Mouse (Mus musculus): ENCODE data around the gene Cacng2. TPM values are rescaled to one million over a fixed set of nuclear protein-coding genes. Genes with fewer than 3 reads are reported as not detected.
"Not testable (repeated sequence)": the region's sequence is repeated elsewhere in the genome, so short reads cannot be mapped to it uniquely, and the experiment has no call there.

Cacng2 gene
- polyA plus RNA-seq, 1 experiment from 2014 or later: not detected

DNA sequence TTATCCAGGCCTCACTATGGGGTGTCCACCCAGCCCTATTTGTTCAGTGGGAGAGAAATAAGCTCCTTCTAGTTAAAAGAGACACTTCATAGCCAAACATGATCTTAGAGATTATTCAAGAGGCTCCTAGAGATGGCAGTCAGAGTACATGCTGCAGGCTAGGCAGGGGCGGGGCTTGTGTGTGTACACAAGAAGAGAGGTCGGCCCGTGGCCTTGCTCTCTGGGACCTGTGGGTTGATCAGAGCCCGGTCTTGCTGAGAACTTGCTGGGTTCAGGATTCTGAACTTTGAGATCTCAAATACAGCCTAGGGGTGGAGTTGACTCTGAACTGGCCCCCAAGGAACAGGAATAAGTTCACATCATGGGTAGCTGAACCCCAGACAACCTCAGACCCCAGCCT lies 95.6 kb downstream of the Cacng2 start:
- 80% methylated on average over 4 of the region's 4 CpGs for WGBS
- no peak overlapping the region for H3K4me3 ChIP-seq (replicated peaks)
- no peak overlapping the region for H3K9ac ChIP-seq (replicated peaks)
- no peaks in the 10 kb centered on the region for H3K27me3 ChIP-seq
- no peaks in the 10 kb centered on the region for H3K9me3 ChIP-seq
- no peaks in the 10 kb centered on the region for H3K36me3 ChIP-seq
- H3K4me2 ChIP-seq: no peak overlapping the region
- no peak overlapping the region for H3K27ac ChIP-seq
- no peak for ATAC-seq (ENCODE audit: insufficient number of reproducible peaks, insufficient read depth, low FRiP score, low TSS enrichment, low read depth)
- H3K4me1 ChIP-seq (replicated peaks): no peaks in the 10 kb centered on the region; the same call in 1 of the 2 replicates

DNA sequence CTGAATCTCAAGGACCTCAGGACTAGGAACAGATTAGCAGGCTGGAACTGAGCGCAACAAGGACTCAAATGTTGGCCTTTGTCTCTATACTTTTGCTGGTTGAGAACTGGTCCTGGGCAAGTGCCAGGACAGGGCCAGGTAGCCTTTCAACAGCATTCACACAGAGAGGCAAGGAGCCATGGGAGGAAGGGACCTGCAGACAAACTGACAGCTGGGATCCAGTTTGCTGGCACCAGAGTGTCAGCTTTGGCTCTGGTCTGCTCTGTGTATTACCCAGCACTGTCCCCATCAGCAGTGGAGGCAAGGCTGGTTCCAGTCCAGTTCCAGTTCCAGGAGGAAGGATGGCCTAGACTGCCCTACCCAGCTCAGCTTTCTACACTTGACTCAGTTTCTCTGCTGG lies 105.8 kb downstream of the Cacng2 start:
- no peaks in the 10 kb centered on the region for H3K9me3 ChIP-seq
- H3K27ac ChIP-seq: no peak overlapping the region
- H3K4me1 ChIP-seq (replicated peaks): no peaks in the 10 kb centered on the region
- no peak for ATAC-seq (ENCODE audit: insufficient number of reproducible peaks, insufficient read depth, low FRiP score, low TSS enrichment, low read depth)
- no peaks in the 10 kb centered on the region for H3K36me3 ChIP-seq
- H3K4me3 ChIP-seq (replicated peaks): no peak overlapping the region
- WGBS: 92% methylated on average over 1 of the region's 1 CpGs
- peaks cover 6% of the 10 kb centered on the region; the same call in 1 of the 2 replicates for H3K27me3 ChIP-seq
- no peak overlapping the region for H3K4me2 ChIP-seq
- H3K9ac ChIP-seq (replicated peaks): no peak overlapping the region

DNA sequence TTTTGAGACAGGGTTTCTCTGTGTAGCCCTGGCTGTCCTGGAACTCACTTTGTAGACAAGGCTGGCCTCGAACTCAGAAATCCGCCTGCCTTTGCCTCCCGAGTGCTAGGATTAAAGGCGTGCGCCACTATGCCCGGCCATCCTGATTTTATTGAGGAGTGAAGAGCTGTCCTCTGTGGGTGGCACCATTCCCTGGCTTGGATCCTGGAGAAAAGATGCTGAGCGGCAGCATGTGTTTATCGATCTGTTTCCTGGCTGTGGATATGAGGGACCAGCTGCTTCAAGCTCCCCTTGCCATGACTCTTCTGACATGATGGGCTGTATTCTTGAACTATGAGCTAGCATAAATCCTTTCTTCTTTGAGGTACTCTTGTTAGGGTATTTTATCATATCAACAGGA lies 111.6 kb downstream of the Cacng2 start:
- ATAC-seq (ENCODE audit: insufficient number of reproducible peaks, insufficient read depth, low FRiP score, low TSS enrichment, low read depth); H3K4me1 ChIP-seq (replicated peaks); H3K27ac ChIP-seq; H3K27me3 ChIP-seq; H3K4me2 ChIP-seq; H3K4me3 ChIP-seq (replicated peaks); H3K9me3 ChIP-seq; H3K36me3 ChIP-seq; H3K9ac ChIP-seq (replicated peaks): not testable (repeated sequence)
- 92% methylated on average over 8 of the region's 8 CpGs for WGBS

DNA sequence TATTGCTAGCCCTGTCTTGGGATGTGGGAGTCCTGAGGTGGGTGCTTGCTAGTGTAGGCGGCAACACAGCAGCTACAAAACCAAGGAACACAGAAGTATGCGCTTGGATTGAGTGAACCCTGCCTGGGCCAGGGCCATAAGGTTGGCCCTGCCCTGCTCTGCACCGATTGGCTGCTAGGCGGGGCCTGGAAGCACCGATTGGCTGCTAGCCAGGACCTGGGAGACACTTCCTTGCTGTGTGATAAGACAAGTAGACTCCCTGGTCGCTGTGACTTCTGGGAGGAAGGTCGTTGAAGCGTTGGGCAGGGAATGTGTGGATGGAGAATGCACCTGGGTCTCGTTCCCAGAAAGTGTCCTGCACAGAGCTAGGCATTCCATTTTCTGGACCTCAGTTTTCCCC lies 115.9 kb downstream of the Cacng2 start:
- Histone ChIP-seq H3K4me1 (replicated peaks) (no peaks in the 10 kb centered on the region), H3K27ac (no peak overlapping the region), H3K9me3 (no peaks in the 10 kb centered on the region), H3K9ac (replicated peaks) (no peak overlapping the region), H3K4me2 (no peak overlapping the region), H3K4me3 (replicated peaks) (no peak overlapping the region), H3K36me3 (no peaks in the 10 kb centered on the region), H3K27me3 (no peaks in the 10 kb centered on the region; the same call in 1 of the 2 replicates)
- ATAC-seq (ENCODE audit: insufficient number of reproducible peaks, insufficient read depth, low FRiP score, low TSS enrichment, low read depth): no peak
- 42% methylated on average over 9 of the region's 9 CpGs for WGBS

DNA sequence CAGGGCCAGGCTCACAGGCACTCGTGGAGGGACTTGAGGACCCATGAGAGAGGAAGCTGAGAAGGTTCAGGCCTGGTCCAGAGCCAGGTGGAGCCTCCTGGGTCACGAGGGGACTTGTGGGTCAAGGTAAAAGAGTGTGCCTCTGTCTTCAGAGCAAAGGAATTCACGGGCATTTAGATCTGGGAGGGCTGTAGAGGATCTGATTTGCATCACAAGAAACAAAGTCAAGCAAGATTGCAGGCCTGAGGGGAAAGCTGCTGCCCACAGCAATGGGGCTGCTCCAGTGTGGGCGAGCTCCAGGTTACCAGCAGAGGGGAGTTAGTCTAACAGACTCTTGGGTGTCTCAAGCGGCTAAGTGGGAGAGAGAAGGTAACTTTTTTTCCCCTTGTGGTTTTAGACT lies 118.4 kb downstream of the Cacng2 start:
- no peak overlapping the region for H3K27ac ChIP-seq
- H3K4me2 ChIP-seq: no peak overlapping the region
- no peak overlapping the region for H3K9ac ChIP-seq (replicated peaks)
- 33% methylated on average over 5 of the region's 5 CpGs for WGBS
- ATAC-seq (ENCODE audit: insufficient number of reproducible peaks, insufficient read depth, low FRiP score, low TSS enrichment, low read depth): no peak
- no peaks in the 10 kb centered on the region for H3K4me1 ChIP-seq (replicated peaks)
- no peaks in the 10 kb centered on the region for H3K9me3 ChIP-seq
- H3K4me3 ChIP-seq (replicated peaks): no peak overlapping the region
- H3K27me3 ChIP-seq: no peaks in the 10 kb centered on the region; the same call in 1 of the 2 replicates
- H3K36me3 ChIP-seq: no peaks in the 10 kb centered on the region

DNA sequence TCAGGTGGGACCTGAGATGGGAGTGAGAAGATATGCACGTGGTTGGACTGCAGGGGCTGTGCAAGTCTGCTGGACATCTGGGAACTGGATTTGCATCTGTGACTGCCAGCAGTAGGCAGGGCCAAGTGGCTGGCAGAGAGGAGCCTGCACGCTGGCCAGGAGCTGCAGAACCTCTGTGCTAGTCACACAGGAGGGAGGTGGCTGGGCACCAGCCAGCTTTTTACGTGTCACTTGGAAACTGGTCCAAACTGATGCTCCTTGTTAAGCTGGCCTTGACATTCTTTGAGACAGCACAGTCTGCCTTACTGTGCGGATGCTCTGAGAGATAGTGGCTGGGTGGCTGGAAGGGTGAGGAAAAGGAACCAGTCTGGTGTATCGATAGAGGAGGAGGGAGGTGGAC lies 131.3 kb downstream of the Cacng2 start:
- WGBS: 74% methylated on average over 5 of the region's 5 CpGs
- ATAC-seq (ENCODE audit: insufficient number of reproducible peaks, insufficient read depth, low FRiP score, low TSS enrichment, low read depth): no peak
- H3K27me3 ChIP-seq: no peaks in the 10 kb centered on the region

DNA sequence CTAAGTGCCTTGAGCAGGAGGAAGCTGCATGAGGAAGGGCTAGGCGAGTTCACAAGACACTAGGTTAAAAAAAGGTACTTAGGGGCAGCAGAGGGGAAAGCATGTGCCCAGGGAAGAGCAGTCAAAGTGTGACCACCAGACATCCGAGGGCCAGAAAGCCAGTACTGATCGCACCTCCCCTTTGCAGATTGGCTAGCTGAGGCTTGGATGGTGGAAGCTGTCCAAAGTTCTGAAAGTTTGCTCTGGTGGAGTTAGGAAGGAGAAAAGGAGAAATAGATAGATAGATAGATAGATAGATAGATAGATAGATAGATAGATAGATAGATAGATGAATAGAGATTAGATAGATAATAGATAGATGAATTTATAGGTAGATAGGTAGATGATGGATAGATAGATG lies 136.4 kb downstream of the Cacng2 start:
- no peaks in the 10 kb centered on the region for H3K9me3 ChIP-seq
- no peak overlapping the region for H3K27ac ChIP-seq
- H3K36me3 ChIP-seq: no peaks in the 10 kb centered on the region
- no peaks in the 10 kb centered on the region for H3K4me1 ChIP-seq (replicated peaks)
- no peak overlapping the region for H3K4me2 ChIP-seq
- 22% methylated on average over 3 of the region's 3 CpGs for WGBS
- peaks cover 3% of the 10 kb centered on the region; the same call in 1 of the 2 replicates for H3K27me3 ChIP-seq
- no peak overlapping the region for H3K4me3 ChIP-seq (replicated peaks)
- ATAC-seq (ENCODE audit: insufficient number of reproducible peaks, insufficient read depth, low FRiP score, low TSS enrichment, low read depth): no peak
- H3K9ac ChIP-seq (replicated peaks): no peak overlapping the region

More for the DNA sequence above, 131.3 kb downstream of the Cacng2 start:
- H3K4me3 ChIP-seq (replicated peaks): no peak overlapping the region
- no peaks in the 10 kb centered on the region for H3K4me1 ChIP-seq (replicated peaks)
- no peaks in the 10 kb centered on the region for H3K9me3 ChIP-seq
- no peaks in the 10 kb centered on the region for H3K36me3 ChIP-seq
- no peak overlapping the region for H3K27ac ChIP-seq
- H3K4me2 ChIP-seq: no peak overlapping the region
- H3K9ac ChIP-seq (replicated peaks): no peak overlapping the region

DNA sequence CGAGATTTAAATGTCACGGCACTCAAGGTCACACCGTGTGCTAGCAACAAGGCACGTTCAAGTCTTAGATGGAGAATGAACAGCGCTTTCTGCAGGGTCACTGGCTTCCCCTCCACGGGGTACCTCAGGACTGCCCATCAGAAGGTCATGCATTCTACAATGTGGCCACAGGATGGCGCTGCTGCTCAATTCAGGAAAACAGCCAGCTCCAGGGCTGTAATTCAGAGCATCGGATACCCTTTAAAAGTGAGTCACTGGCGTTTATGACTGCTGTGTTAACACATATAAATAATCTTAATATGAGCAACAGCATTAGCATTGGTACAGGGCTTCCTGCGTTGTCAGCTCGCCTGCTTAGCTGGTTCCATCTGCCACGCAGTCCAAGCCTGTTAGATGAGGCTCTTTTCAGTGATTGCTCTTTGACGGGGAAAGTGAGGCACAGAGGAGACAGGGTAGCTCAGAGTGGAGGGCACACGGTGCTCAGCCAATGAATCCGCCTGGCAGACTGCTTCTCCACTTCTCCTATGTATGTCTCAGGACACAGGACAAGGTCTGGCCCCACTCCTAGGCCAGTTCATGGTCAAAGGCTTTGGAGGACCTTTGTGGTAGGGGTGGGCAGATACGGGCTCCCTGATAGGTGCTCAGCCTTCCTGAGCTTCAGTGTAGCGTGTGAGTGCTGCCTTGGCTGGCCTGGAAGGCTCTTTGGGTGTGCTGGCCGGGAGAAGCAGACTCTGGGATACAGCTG lies 137.5 kb downstream of the Cacng2 start:
- Histone ChIP-seq H3K27ac (no peak overlapping the region), H3K9me3 (no peaks in the 10 kb centered on the region), H3K9ac (replicated peaks) (no peak overlapping the region), H3K4me2 (no peak overlapping the region), H3K27me3 (peaks cover 3% of the 10 kb centered on the region; the same call in 1 of the 2 replicates), H3K36me3 (no peaks in the 10 kb centered on the region), H3K4me3 (replicated peaks) (no peak overlapping the region), H3K4me1 (replicated peaks) (no peaks in the 10 kb centered on the region)
- ATAC-seq (ENCODE audit: insufficient number of reproducible peaks, insufficient read depth, low FRiP score, low TSS enrichment, low read depth): no peak
- WGBS: 28% methylated on average over 18 of the region's 18 CpGs

DNA sequence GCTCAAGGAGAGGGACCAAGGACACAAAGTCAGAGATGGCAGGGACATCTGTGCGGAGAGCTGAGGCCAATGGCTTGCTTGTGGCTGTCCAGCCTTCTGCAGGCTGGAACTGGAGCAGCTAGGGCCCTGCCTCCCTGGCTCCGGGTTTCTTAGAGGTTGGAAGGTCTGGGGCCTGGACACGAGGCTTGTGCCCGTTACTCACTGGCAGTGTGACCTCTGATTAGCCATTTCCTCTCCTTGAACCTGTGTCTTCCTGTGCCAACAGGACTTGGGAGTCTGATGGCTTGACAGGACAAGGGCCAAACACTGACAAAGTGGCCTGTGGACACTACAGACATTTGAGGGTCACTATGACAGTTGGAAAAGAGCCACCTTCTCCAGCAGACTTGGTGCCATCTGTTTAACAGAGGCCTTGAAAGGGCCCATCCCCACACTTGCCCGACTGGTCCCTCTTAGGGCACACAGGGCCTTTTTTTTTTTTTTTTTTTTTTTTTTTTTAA lies 138.6 kb downstream of the Cacng2 start:
- ATAC-seq (ENCODE audit: insufficient number of reproducible peaks, insufficient read depth, low FRiP score, low TSS enrichment, low read depth): no peak
- no peaks in the 10 kb centered on the region for H3K4me1 ChIP-seq (replicated peaks)
- no peak overlapping the region for H3K4me2 ChIP-seq
- no peak overlapping the region for H3K9ac ChIP-seq (replicated peaks)
- H3K36me3 ChIP-seq: no peaks in the 10 kb centered on the region
- no peak overlapping the region for H3K27ac ChIP-seq
- no peaks in the 10 kb centered on the region for H3K9me3 ChIP-seq
- WGBS: 64% methylated on average over 5 of the region's 5 CpGs
- peaks cover 3% of the 10 kb centered on the region; the same call in 1 of the 2 replicates for H3K27me3 ChIP-seq
- no peak overlapping the region for H3K4me3 ChIP-seq (replicated peaks)

DNA sequence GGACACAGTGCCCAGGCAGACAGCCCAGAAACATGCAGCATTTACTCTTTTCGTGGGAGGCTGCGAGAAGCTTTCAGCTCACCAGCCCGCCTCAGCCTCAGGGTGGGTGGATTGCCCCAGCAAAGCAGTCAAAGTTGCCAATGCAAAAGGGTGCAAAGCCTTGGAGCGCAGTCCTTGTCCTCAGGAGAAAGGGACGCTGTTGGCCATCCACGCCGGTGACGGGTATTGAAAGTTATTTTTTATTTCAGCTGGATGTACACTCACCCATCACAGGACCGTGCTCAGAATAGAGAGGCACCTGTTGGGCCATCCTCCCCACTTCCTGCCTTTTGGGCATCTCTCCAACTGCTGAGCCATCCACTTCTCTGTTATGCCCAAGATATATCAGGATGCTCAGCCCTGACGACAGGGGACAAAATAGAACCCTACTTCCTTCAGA lies 140.4 kb downstream of the Cacng2 start:
- WGBS: 88% methylated on average over 10 of the region's 10 CpGs
- H3K27ac ChIP-seq: no peak overlapping the region
- no peaks in the 10 kb centered on the region for H3K9me3 ChIP-seq
- H3K27me3 ChIP-seq: peaks cover 3% of the 10 kb centered on the region; the same call in 1 of the 2 replicates
- H3K4me1 ChIP-seq (replicated peaks): no peaks in the 10 kb centered on the region
- ATAC-seq (ENCODE audit: insufficient number of reproducible peaks, insufficient read depth, low FRiP score, low TSS enrichment, low read depth): no peak
- no peaks in the 10 kb centered on the region for H3K36me3 ChIP-seq
- H3K9ac ChIP-seq (replicated peaks): no peak overlapping the region
- H3K4me3 ChIP-seq (replicated peaks): no peak overlapping the region
- H3K4me2 ChIP-seq: no peak overlapping the region

DNA sequence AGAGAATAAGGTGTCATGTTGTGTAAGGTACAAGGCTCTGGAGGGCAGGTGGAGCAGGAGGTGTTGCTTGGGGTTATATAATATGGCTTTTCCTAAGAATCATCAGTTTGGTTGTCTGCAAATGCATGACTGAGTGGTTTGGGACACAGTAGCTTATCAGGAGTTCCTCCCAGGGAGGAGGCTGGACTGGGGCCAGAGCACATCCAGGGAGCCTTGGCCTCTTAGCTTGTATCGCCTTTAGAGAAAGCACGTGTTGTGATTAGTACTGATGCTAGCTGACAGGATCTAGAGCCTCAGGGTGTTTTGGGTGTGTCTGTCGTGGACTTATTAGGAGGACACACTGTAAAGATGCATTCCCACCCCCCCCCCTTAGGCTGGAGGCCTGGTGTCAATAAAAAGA lies 142.2 kb downstream of the Cacng2 start:
- no peak overlapping the region for H3K9ac ChIP-seq (replicated peaks)
- H3K4me2 ChIP-seq: no peak overlapping the region
- peaks cover 3% of the 10 kb centered on the region; the same call in 1 of the 2 replicates for H3K27me3 ChIP-seq
- H3K4me1 ChIP-seq (replicated peaks): no peaks in the 10 kb centered on the region
- H3K27ac ChIP-seq: no peak overlapping the region
- H3K4me3 ChIP-seq (replicated peaks): no peak overlapping the region
- H3K36me3 ChIP-seq: no peaks in the 10 kb centered on the region
- ATAC-seq (ENCODE audit: insufficient number of reproducible peaks, insufficient read depth, low FRiP score, low TSS enrichment, low read depth): no peak
- WGBS: 66% methylated on average over 3 of the region's 3 CpGs
- H3K9me3 ChIP-seq: no peaks in the 10 kb centered on the region

Measured in limb, embryonic 12.5 days (tissue).